Mouse (Mus musculus) cerebellum, adult 2 months (tissue): ENCODE measurements around the gene Rae1.

ENCODE experiments used
- CTCF ChIP-seq: fragments of 200-500 bp; IDR thresholded peaks from 2 replicates; pipeline ENCODE4 v1.5.1; 2011; ENCODE audit warnings: low read depth, mild to moderate bottlenecking, control low read depth, low read length, moderate library complexity, borderline replicate concordance; ENCODE audit not compliant: insufficient read depth
- POLR2A ChIP-seq: fragments of 200-500 bp; IDR thresholded peaks from 2 replicates; pipeline ENCODE4 v1.6.1; 2011; ENCODE audit warnings: low read length, control low read depth, borderline replicate concordance; ENCODE audit not compliant: insufficient read depth

DNA sequence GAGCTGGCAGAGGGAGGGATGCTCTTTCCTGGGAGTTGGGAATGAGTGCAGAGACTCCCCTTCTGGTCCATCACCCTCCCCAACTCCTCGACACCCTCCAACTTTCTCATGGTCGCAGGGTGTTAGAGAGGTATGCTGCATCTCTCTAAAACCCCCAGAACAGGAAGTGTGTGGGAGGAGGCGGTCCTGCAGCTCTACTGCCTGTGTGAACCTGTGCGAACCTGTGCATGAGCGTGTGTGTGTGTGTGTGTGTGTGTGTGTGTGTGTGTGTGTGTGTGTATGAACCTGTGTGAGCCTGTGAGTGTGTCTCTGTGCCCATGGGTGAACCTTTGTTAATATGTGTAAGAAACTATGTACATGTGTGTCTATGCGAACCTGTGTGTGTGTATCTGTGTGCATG lies 53.9 kb downstream of the Rae1 start:
- no peak for TF ChIP-seq CTCF
- no peak for TF ChIP-seq POLR2A
